Mouse (Mus musculus): ENCODE data around the gene Itgbl1. TPM values are rescaled to one million over a fixed set of nuclear protein-coding genes. Genes with fewer than 3 reads are reported as not detected.

Itgbl1 gene
- polyA plus RNA-seq, 1 experiment from 2014 or later: 3.7 TPM

DNA sequence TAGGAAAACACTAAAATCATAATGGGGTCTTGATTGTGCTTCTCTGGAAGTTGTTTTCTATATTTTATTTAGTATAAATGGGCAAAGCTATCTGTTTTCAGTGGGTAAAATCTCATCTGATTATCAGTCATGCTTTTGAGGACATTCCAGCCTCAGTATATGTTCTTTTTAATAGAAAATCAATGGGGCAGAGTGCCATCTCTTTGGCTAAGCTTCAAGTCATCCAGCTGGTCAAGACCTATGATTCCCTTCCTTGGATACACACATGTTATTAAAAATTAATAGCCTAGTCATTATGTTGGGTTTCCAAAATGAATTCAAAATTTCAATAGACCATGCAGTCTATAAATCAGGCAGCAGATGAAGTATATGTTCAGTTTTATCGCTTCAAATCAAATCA lies 204.8 kb downstream of the Itgbl1 start:
- no peak overlapping the region for H3K4me2 ChIP-seq (ENCODE audit: low read depth, low read length)
- H3K9ac ChIP-seq (replicated peaks; ENCODE audit: low read depth, low read length): no peak overlapping the region
- H3K36me3 ChIP-seq (ENCODE audit: control insufficient read depth, insufficient read depth, low read length): no peaks in the 10 kb centered on the region
- no peaks in the 10 kb centered on the region for H3K9me3 ChIP-seq (ENCODE audit: control insufficient read depth, low read length)
- H3K27me3 ChIP-seq (ENCODE audit: control insufficient read depth, insufficient read depth, low read length): no peaks in the 10 kb centered on the region
- WGBS: 63% methylated on average over 1 of the region's 1 CpGs
- no peak overlapping the region for H3K27ac ChIP-seq (ENCODE audit: low read depth, low read length)
- H3K4me3 ChIP-seq (ENCODE audit: low read depth, low read length): no peak overlapping the region
- no peak for ATAC-seq (ENCODE audit: low read depth)
- H3K4me1 ChIP-seq (ENCODE audit: control insufficient read depth, insufficient read depth, low read length): no peaks in the 10 kb centered on the region

DNA sequence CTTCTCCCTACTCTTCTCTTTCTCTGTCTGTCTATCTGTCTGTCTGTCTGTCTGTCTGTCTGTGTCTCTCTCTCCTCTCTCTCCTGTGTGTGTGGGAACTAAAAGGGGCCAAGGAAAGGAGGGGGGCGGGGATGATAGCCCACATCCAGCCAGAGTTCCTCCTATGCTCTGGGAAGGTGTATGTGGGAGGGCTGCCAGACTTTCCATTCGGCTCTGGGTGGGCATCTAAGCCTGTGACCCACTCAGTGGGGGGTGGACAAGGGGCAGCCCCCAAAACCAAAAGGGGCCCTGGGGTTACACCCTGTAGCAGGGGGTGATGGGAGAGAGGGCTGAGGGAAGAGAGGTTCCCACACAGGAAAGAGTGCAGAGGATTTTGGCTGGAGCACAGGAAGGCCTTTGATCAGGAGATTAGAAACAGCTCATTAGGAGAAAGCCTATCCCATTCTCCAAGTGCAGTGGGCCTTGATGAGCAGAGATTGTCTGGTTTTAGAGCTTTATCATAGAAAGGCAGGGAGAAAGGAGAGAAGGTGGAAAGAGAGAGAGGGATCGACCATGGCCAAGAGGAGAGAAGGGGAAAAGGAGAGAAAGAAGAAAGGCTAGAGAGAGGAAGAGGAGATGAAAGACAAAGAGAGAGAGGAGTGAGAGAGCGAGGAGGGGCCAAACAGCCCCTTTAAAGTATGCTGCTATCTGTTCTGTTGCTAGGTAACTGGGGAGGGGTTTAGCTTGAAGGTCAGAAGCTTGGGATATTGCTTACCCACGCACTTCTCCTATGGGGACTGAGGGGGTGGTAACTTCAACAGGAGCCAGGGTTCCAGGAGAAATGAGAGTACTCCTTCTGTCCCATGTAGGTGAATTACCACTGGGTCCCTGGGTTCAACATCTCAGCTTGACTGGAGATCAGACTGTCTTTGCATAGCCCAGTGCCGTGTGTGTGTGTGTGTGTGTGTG lies 206.3 kb downstream of the Itgbl1 start:
- no peak overlapping the region for H3K4me2 ChIP-seq (ENCODE audit: low read depth, low read length)
- H3K27ac ChIP-seq (ENCODE audit: low read depth, low read length): no peak overlapping the region
- H3K27me3 ChIP-seq (ENCODE audit: control insufficient read depth, insufficient read depth, low read length): no peaks in the 10 kb centered on the region
- WGBS: 44% methylated on average over 6 of the region's 6 CpGs
- no peaks in the 10 kb centered on the region for H3K4me1 ChIP-seq (ENCODE audit: control insufficient read depth, insufficient read depth, low read length)
- H3K36me3 ChIP-seq (ENCODE audit: control insufficient read depth, insufficient read depth, low read length): no peaks in the 10 kb centered on the region
- ATAC-seq (ENCODE audit: low read depth): no peak
- H3K9me3 ChIP-seq (ENCODE audit: control insufficient read depth, low read length): no peaks in the 10 kb centered on the region
- H3K4me3 ChIP-seq (ENCODE audit: low read depth, low read length): no peak overlapping the region
- no peak overlapping the region for H3K9ac ChIP-seq (replicated peaks; ENCODE audit: low read depth, low read length)

DNA sequence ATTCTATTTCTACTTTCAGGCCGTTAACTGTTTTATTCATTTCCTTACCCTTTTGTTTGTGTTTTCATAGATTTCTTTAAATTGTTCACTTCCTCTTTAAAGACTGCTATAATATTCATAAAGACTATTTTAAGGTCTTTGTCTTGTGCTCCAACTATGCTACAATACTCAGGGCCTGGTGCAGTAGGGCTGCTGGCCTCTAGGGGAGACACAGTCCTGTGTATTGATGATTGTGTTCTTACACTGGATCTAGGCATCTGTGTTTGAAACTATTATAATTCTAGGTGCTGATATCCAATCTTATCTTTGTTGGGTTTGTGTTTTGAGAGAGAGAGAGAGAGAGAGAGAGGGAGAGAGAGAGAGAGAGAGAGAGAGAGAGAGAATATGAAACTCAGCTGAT lies 268.1 kb downstream of the Itgbl1 start:
- no peak overlapping the region for H3K9ac ChIP-seq (replicated peaks; ENCODE audit: low read depth, low read length)
- 98% methylated on average over 1 of the region's 1 CpGs for WGBS

DNA sequence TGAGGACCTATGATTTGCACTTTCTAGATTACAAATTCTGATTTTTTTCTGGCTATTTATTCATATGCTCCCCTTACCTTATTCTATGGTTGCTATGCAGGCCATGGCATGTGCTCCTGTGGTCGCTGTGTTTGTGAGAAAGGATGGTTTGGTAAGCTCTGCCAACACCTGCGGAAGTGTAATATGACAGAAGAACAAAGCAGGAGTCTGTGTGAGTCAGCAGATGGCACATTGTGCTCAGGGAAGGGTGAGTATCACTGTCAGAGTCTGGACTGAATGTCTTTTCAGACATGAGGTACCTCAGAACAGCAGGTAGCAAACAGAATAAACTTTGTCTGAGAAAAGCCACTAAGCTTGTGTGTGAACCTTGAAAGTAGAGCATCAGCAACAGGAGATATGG lies 306.8 kb downstream of the Itgbl1 start:
- Histone ChIP-seq H3K9me3 (ENCODE audit: control insufficient read depth, low read length) (no peaks in the 10 kb centered on the region), H3K4me3 (ENCODE audit: low read depth, low read length) (no peak overlapping the region), H3K36me3 (ENCODE audit: control insufficient read depth, insufficient read depth, low read length) (no peaks in the 10 kb centered on the region), H3K27ac (ENCODE audit: low read depth, low read length) (no peak overlapping the region), H3K27me3 (ENCODE audit: control insufficient read depth, insufficient read depth, low read length) (no peaks in the 10 kb centered on the region), H3K4me1 (ENCODE audit: control insufficient read depth, insufficient read depth, low read length) (no peaks in the 10 kb centered on the region), H3K9ac (replicated peaks; ENCODE audit: low read depth, low read length) (no peak overlapping the region), H3K4me2 (ENCODE audit: low read depth, low read length) (no peak overlapping the region)
- ATAC-seq (ENCODE audit: low read depth): no peak
- 78% methylated on average over 2 of the region's 2 CpGs for WGBS

More for the DNA sequence above, 268.1 kb downstream of the Itgbl1 start:
- no peaks in the 10 kb centered on the region for H3K27me3 ChIP-seq (ENCODE audit: control insufficient read depth, insufficient read depth, low read length)
- H3K9me3 ChIP-seq (ENCODE audit: control insufficient read depth, low read length): no peaks in the 10 kb centered on the region
- no peaks in the 10 kb centered on the region for H3K36me3 ChIP-seq (ENCODE audit: control insufficient read depth, insufficient read depth, low read length)
- ATAC-seq (ENCODE audit: low read depth): no peak
- no peaks in the 10 kb centered on the region for H3K4me1 ChIP-seq (ENCODE audit: control insufficient read depth, insufficient read depth, low read length)
- no peak overlapping the region for H3K4me3 ChIP-seq (ENCODE audit: low read depth, low read length)
- no peak overlapping the region for H3K4me2 ChIP-seq (ENCODE audit: low read depth, low read length)
- no peak overlapping the region for H3K27ac ChIP-seq (ENCODE audit: low read depth, low read length)

DNA sequence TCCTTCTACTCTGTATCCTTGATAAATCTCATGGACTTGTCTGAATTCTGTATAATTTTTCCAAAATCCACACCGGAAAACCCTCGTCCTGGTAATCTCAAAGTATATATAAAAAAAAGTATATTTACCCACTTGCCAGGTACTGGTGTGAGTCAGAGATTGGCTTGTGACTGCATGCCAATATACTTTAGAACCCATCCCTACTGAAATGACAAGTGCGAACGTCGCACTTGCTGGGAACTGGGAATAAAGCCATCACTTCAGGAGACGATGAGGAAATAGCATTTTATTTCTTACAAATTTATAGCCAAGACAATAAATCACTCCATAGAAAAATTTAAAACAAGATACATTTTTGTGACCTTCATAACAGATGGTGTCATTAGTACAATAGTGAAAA lies 308.2 kb downstream of the Itgbl1 start:
- no peaks in the 10 kb centered on the region for H3K9me3 ChIP-seq (ENCODE audit: control insufficient read depth, low read length)
- H3K27ac ChIP-seq (ENCODE audit: low read depth, low read length): no peak overlapping the region
- H3K4me3 ChIP-seq (ENCODE audit: low read depth, low read length): no peak overlapping the region
- no peaks in the 10 kb centered on the region for H3K27me3 ChIP-seq (ENCODE audit: control insufficient read depth, insufficient read depth, low read length)
- no peak for ATAC-seq (ENCODE audit: low read depth)
- no peak overlapping the region for H3K4me2 ChIP-seq (ENCODE audit: low read depth, low read length)
- WGBS: 77% methylated on average over 6 of the region's 6 CpGs
- no peaks in the 10 kb centered on the region for H3K4me1 ChIP-seq (ENCODE audit: control insufficient read depth, insufficient read depth, low read length)
- no peaks in the 10 kb centered on the region for H3K36me3 ChIP-seq (ENCODE audit: control insufficient read depth, insufficient read depth, low read length)
- H3K9ac ChIP-seq (replicated peaks; ENCODE audit: low read depth, low read length): no peak overlapping the region

DNA sequence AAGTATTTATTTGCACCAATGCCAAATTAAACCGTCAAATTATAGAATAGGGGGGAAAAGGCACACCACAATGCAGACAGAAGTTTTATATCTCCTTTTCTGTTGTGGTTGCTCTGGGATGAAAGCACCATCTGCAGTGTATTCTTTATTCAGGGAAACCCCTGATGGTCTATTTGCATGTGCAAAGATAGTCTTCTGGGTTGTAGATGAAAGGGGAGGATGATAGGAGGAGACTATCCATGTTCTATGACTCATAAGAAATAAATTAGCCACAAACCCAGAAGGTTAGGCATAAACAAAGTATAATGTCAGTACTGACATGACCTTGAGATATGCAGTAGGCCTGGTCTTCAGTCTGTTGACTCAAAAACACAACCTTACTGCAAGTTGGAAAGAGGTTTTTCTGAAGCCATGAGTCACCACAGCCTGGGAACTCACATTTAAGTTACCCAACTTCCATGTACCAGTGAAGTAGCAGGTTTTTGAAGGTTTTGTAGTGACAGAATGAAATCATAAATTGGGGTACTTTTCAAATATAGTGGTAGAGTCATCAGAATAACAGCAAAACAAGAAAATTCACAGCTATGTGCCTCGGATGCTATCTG lies 330.9 kb downstream of the Itgbl1 start:
- H3K9ac ChIP-seq (replicated peaks; ENCODE audit: low read depth, low read length): no peak overlapping the region
- no peak for ATAC-seq (ENCODE audit: low read depth)
- WGBS: 62% methylated on average over 2 of the region's 2 CpGs
- H3K4me3 ChIP-seq (ENCODE audit: low read depth, low read length): no peak overlapping the region
- H3K9me3 ChIP-seq (ENCODE audit: control insufficient read depth, low read length): no peaks in the 10 kb centered on the region
- no peak overlapping the region for H3K27ac ChIP-seq (ENCODE audit: low read depth, low read length)
- H3K36me3 ChIP-seq (ENCODE audit: control insufficient read depth, insufficient read depth, low read length): no peaks in the 10 kb centered on the region
- H3K4me2 ChIP-seq (ENCODE audit: low read depth, low read length): no peak overlapping the region
- no peaks in the 10 kb centered on the region for H3K4me1 ChIP-seq (ENCODE audit: control insufficient read depth, insufficient read depth, low read length)
- H3K27me3 ChIP-seq (ENCODE audit: control insufficient read depth, insufficient read depth, low read length): no peaks in the 10 kb centered on the region

Other genes with a start within 250 kb of the Itgbl1 start
- 19.8 and 22.3 TPM in 2 replicates for gene Nalcn, start 32.8 kb upstream of the Itgbl1 start, polyA plus RNA-seq (2014; fragmentation: Nextera tagmentation; extraction: Ambion mirVana)

Measured in neural tube, embryonic 14.5 days (tissue).